Mouse (Mus musculus): Measurements from ENCODE around the gene Glb1l. TPM values are rescaled to one million over a fixed set of nuclear protein-coding genes. Genes with fewer than 3 reads are reported as not detected.
"Not testable (repeated sequence)": the region's sequence is repeated elsewhere in the genome, so short reads cannot be mapped to it uniquely, and the experiment has no call there.

Glb1l gene
- total RNA-seq (2021), result 1 to 10 TPM; 2.0 to 2.5 TPM
- long read RNA-seq, experiment 1, partial matches to known transcripts, result 1 of 1 reads
- long read RNA-seq, experiment 1, other reads (novel, unspliced or antisense), result 0 of 1 reads
- long read RNA-seq, experiment 2, partial matches to known transcripts, result 1 of 1 reads
- long read RNA-seq, experiment 2, other reads (novel, unspliced or antisense), result 0 of 1 reads

GRCm38 (mm10) chr1:75210136-75211087 is at the start of gene Glb1l, which contains the start of gene Stk16:
TSS of gene Glb1l (minus strand) at chr1:75210813.
TSS of gene Stk16 (plus strand) at chr1:75210838.
- DNase-seq, result peak; percentile 98

GRCm38 (mm10) chr1:75255516-75256046 is 45.0 kb upstream of the Glb1l start:
- no peak for DNase-seq

GRCm38 (mm10) chr1:75254625-75255013 is 44.0 kb upstream of the Glb1l start:
- DNase-seq, result no peak

- DNase-seq, result peak; percentile 78 to 95
Observed at GRCm38 (mm10) chr1:75253849-75254624, 43.4 kb upstream of the Glb1l start.

- no peak for DNase-seq
Observed at GRCm38 (mm10) chr1:75253029-75253428, 42.4 kb upstream of the Glb1l start.

- DNase-seq, result no peak
Observed at GRCm38 (mm10) chr1:75252308-75252707, 41.7 kb upstream of the Glb1l start.

GRCm38 (mm10) chr1:75251112-75251970 is 40.7 kb upstream of the Glb1l start:
- peak; percentile 83 to 85 for DNase-seq

- DNase-seq, result no peak
Observed at GRCm38 (mm10) chr1:75250498-75250897, 39.9 kb upstream of the Glb1l start.

GRCm38 (mm10) chr1:75248041-75248772 is 37.6 kb upstream of the Glb1l start:
- peak; percentile 77 to 85 for DNase-seq

GRCm38 (mm10) chr1:75247071-75247930 is 36.7 kb upstream of the Glb1l start:
- DNase-seq, result peak in 1 of 2 experiments; percentile 25

- peak; percentile 50 to 69 for DNase-seq
Observed at GRCm38 (mm10) chr1:75244836-75245235, 34.2 kb upstream of the Glb1l start.

- no peak for DNase-seq
Observed at GRCm38 (mm10) chr1:75244175-75244826, 33.7 kb upstream of the Glb1l start.

GRCm38 (mm10) chr1:75243411-75243810 is 32.8 kb upstream of the Glb1l start:
- DNase-seq, result no peak

GRCm38 (mm10) chr1:75239591-75239990 is 29.0 kb upstream of the Glb1l start:
- peak; percentile 70 for DNase-seq

- peak; percentile 94 to 95 for DNase-seq
Observed at GRCm38 (mm10) chr1:75236117-75237050, 25.8 kb upstream of the Glb1l start, which contains the start of gene Dnajb2. TSS of gene Dnajb2 (plus strand) at chr1:75236406.

- peak; percentile 80 to 81 for DNase-seq
Observed at GRCm38 (mm10) chr1:75234606-75235005, 24.0 kb upstream of the Glb1l start.

- not testable (repeated sequence) for DNase-seq
Observed at GRCm38 (mm10) chr1:75232489-75232888, 21.9 kb upstream of the Glb1l start.

All from heart, adult 18-20 months (tissue).